Mouse (Mus musculus) cerebellum, adult (tissue): ENCODE measurements around the gene Myo6.

ENCODE experiments used
- ATAC-seq: cut with Nextera tagmentation; 2 replicates; pipeline ENCODE4 v1.9.2; 2017; ENCODE audit warnings: mild to moderate bottlenecking, moderate library complexity, mixed read lengths; ENCODE audit not compliant: insufficient number of reproducible peaks, low FRiP score, low TSS enrichment

Myo6 gene

GRCm38 (mm10) chr9:80180771-80181170 lies 15.9 kb downstream of the Myo6 start:
- no peak for ATAC-seq

- ATAC-seq, result no peak
These were observed 16.9 kb downstream of the Myo6 start for GRCm38 (mm10) chr9:80181692-80182091.

- ATAC-seq, result no peak
These were observed 19.3 kb downstream of the Myo6 start for GRCm38 (mm10) chr9:80184138-80184537.

- ATAC-seq, result no peak
These were observed 20.9 kb downstream of the Myo6 start for GRCm38 (mm10) chr9:80185737-80186136.

GRCm38 (mm10) chr9:80186693-80187092 lies 21.9 kb downstream of the Myo6 start:
- ATAC-seq, result no peak

- ATAC-seq, result no peak
These were observed 23.6 kb downstream of the Myo6 start for GRCm38 (mm10) chr9:80188324-80188893.

- no peak for ATAC-seq
These were observed 26.4 kb downstream of the Myo6 start for GRCm38 (mm10) chr9:80191240-80191639.

- 0 out of 2 replicates have a peak, but pooled peaks have one; percentile 61 for ATAC-seq
These were observed 27.5 kb downstream of the Myo6 start for GRCm38 (mm10) chr9:80192324-80192723.

GRCm38 (mm10) chr9:80194446-80194845 lies 29.6 kb downstream of the Myo6 start:
- no peak for ATAC-seq

GRCm38 (mm10) chr9:80196161-80196560 lies 31.3 kb downstream of the Myo6 start:
- no peak for ATAC-seq

GRCm38 (mm10) chr9:80197233-80197632 lies 32.4 kb downstream of the Myo6 start:
- ATAC-seq, result no peak

- no peak for ATAC-seq
These were observed 36.0 kb downstream of the Myo6 start for GRCm38 (mm10) chr9:80200855-80201254.

- no peak for ATAC-seq
These were observed 37.7 kb downstream of the Myo6 start for GRCm38 (mm10) chr9:80202374-80203060.

GRCm38 (mm10) chr9:80208681-80209080 lies 43.9 kb downstream of the Myo6 start:
- ATAC-seq, result no peak

- no peak for ATAC-seq
These were observed 44.6 kb downstream of the Myo6 start for GRCm38 (mm10) chr9:80209459-80209858.

- no peak for ATAC-seq
These were observed 45.3 kb downstream of the Myo6 start for GRCm38 (mm10) chr9:80210096-80210495.

GRCm38 (mm10) chr9:80213428-80213827 lies 48.6 kb downstream of the Myo6 start:
- ATAC-seq, result no peak

GRCm38 (mm10) chr9:80215502-80215901 lies 50.7 kb downstream of the Myo6 start:
- no peak for ATAC-seq

GRCm38 (mm10) chr9:80216786-80217501 lies 52.1 kb downstream of the Myo6 start:
- no peak for ATAC-seq

- no peak for ATAC-seq
These were observed 53.9 kb downstream of the Myo6 start for GRCm38 (mm10) chr9:80218718-80219117.

- ATAC-seq, result no peak
These were observed 59.3 kb downstream of the Myo6 start for GRCm38 (mm10) chr9:80223989-80224635.
